Mouse (Mus musculus) testis, postnatal 10 days (tissue): ENCODE measurements at regions not wholly inside any gene's neighbourhood (a gene's known extent, or its start where the extent isn't known, plus 50 kb on each side); places are given as distances from the start of the nearest gene placed in this dataset.

Experiments used
- DNase-seq: peaks from one replicate; pipeline ENCODE4 v3.0.0; 2021; ENCODE audit warnings: low spot score

DNA sequence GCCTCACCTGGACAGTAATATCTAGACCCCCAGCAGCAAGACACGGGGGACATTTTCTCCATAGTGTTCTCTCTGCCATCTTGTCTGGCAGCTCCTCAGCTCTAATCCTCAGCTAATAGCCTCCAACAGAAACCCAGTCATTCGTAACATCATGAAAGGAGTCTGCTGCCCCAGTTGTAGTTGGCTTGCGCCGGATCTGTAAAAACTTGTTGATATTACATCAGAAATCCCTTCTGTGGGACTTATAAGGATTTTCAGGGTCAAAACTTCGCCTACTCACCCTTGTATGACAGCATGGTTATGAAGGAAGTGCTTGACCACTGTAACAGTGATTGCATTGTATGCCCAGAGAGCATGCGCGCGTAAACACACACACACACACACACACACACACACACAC, 96.8 kb upstream of the Fat1 start:
- DNase-seq = no peak

DNA sequence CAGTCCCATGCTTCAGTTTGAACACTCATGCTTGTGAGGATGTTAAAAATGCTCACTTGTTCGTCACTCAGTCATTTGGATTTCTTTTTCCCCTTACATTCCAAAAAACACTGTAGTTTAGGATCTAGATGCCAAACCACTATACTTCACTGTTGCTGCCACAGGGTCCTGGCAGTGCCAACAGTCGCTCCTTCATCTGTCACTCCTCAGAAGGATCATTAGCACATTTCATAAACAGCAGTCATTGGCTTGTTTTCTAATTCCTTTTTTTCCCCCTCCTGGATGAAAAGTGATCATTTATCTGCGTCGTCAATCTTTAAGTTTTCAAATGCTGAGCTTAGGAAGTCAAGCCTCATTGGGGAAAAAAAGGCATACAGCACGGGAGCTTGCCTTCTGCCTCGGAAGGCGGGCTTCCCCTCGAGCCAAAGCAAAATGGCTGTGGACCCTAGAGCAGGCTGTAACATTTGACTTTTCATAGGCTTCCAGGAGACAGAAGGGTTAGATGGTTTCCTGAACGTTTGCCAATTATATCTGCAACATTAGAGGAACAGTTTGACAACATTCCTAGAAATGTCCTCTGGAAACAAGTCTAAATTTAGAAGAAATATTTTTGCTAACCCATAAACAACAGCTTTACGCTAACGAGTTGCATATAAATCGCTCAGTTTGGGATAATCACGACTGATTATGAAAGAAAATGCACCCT, 95.6 kb upstream of the Fat1 start:
- no peak for DNase-seq

DNA sequence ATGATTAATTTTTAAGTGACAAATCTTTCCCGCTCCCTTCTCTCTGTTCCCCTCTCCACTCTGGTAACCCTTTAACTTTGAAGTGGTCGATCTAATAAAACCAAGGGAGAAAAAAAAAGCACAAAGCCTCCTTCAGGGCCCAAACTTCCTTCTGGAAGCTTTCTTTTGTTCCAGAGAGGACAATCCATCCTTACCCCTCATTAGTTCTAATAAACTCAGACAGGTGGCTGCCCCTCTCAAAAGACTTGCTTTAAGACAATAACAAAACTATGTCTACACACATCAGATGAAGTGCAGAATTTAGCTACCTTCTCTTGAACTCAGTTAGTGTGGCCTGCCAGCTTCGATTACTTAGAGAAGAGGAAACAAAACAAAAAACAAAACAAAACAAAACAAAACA, 94.6 kb upstream of the Fat1 start:
- DNase-seq = no peak

DNA sequence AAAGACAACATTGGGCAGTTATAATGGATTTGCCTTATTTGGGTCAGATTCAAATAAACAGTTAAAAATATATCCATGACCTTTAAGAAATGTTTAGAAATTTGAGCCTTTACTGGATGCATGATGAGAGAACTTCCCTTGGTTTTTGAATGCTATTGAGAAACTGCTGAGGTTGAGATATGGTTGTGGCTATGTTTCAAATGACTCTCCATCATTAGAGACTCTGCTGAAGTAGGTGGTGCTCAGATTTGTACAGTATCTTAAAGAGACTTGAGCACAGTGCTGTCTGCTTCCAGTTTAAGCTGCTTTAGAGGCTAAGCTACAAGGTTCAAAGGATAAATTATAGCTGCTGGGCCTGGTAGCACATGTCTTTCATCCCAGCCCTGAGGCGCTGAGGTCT, 90.9 kb upstream of the Fat1 start:
- DNase-seq = no peak

DNA sequence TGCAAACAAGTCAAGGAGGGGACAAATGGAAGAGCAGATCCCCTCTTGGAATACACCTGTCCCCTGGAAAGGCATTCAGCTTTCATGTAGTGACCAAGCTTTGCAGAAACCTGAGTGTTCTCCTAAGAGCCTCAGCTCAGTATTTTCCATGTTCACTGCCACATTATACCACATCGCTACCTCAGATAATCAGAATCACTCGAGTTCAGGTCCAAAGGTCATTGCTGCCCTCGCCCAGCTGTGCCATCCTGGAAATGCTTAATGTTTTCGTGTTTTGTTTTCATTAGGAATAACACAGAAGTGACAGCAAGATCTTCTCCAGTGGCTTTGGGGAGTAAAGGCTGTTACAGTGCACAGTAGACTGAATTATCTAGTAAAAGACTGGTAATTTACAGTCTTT, 83.0 kb upstream of the Fat1 start:
- no peak for DNase-seq

DNA sequence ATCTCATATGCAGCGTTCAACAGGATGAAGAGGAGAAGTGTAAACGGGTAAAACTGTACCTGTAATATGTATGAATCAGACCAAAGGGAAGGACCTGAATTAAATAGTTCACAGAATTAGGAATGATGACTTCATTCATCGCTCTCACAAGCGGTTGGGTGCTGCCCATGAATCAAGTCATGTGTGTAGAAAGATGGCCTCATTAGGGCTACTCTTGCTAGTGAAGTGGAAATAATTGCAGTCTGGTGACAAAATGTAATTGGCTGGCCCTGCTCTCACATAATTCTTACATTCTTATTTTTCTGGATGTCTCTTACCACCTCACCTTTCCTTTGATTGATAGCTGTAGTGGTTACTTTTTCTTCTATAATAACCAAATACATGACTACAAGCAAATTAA, 80.1 kb upstream of the Fat1 start:
- DNase-seq = no peak

DNA sequence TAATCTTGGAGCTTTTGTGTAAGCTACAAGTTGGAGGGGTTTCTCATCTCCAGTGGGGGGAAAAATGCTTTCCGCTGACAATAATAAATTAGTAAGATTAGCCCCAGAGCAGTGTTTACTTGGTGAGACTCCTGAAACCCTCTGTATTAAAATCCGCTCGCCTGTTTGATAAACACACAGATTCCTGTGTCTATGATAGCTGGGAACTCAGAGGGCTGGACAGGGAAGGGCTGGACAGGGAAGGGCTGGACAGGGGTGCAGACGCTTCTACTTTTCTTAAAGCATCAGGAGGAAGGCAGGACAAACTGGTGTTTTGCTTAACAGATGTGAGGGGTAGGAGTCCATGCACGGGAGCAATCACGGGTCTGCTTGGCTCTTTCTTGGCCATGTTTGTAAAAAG, 68.0 kb upstream of the Fat1 start:
- no peak for DNase-seq

DNA sequence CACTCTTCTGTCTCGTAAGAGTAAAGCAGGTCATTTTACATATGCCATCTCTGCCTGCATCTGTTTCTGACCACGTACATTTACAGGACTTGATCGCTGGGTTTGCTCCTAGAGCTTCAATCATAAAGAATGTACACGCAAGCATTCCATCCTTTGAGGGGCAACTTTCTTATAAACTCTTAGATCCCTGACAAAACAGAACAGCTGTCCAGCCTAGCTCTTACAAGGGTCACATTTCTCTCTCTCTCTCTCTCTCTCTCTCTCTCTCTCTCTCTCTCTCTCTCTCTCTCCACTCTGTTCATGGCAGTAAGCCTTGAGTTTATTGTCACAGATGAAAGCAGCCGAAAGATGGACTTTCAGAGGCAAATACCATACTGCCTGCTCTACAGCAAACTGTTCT, 67.6 kb upstream of the Fat1 start:
- no peak for DNase-seq

DNA sequence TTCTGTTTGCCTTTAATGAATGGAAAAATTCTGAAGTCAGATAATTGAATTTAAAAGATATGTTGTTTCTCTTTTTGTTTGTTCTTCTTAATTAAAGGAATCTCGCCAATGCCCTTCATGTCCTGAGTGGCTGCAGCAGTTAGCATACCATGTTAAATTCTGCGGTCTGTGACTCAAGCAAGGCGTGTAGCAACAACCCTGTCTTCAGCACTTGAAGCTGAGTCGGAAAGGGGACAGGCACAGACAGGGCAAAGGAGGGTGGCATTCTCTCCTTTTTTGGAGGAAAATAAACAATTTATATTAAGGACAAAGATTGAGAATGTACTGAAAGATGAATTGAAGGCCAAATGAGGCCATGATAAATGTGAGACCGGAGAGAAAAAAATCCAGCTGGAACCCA, 58.2 kb upstream of the Fat1 start:
- no peak for DNase-seq

DNA sequence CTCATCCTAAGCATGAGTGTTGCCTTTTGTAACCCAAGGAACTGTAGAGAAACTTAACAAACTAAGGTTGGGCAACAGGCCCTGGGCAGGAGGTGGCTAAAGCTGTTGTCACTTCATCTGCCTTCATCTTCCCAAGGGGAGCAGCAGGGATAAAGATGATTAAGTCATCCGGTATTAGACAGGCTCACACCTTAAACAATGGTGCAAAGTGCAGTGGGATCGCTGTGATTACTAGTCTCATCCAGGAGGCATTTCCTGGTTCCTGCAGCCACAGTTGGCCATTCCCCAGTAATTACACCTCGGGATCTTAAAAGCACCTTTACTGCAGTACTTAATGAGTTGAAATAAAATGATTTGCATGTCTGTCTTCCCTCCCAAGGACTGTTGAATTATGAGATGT, 57.0 kb upstream of the Fat1 start:
- no peak for DNase-seq

DNA sequence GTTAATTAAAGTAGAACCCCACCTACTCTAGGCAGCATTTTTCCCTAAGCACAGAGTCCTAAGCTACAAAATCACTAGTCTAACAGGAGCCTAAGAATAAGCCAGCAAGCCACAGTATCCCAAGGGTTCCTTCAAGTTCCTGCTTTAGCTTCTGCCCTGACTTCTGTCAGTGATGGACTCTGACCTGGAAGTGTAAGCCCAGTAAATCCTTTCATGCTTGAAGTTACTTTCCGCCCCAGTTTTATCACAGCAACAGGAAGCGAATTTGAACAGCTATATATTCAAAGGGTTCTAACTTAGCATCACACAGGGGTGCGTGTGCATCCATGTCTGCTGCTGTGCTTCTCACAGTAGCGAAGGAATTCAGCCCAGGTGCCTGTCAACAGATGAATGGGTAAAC, 56.1 kb upstream of the Fat1 start:
- no peak for DNase-seq

DNA sequence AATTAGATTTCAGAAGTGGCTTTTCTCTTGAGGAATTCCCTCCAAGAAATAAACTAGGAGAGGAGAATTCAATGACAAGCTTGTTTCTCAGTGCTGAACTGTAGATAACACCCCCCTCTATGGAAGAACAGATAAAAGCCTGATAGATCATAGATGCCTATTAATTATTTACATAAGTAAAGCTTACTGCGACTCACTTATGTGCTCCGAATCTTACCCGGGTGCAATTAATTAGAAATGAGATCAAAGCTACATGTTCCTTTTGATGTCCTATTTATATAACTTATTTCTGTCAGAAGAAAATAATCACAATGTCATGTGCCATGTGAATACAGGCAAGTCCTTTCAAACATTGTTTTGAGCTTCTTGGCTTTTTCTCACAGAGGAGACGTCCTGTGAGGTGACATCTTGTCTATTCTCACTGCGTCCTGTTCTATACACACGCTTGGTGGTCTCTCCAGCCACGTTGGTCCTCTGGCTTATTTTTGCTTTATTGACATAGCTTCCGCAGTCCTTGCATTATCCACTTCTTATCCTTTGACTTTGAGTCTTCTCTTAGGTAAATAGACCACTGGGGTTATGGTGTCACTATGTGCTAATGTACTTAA, 50.7 kb upstream of the Fat1 start:
- DNase-seq = no peak
